Mouse (Mus musculus) neural tube, embryonic 13.5 days (tissue): ENCODE measurements around the gene Gm42906. TPM values are rescaled to one million over a fixed set of nuclear protein-coding genes. Genes with fewer than 3 reads are reported as not detected.

Source experiments
- ATAC-seq: fragments of 200-750 bp; cut with Nextera tagmentation; 2 replicates; pipeline ENCODE4 v1.8.0; 2017; ENCODE audit warnings: low read depth, mild to moderate bottlenecking, moderate TSS enrichment, moderate library complexity
- H3K27ac ChIP-seq: fragments of 300-500 bp; sonication (generic); replicated peaks from 2 replicates; pipeline ENCODE4 v1.5.1; 2015; ENCODE audit warnings: moderate library complexity, mild to moderate bottlenecking, inconsistent platforms
- H3K27me3 ChIP-seq: fragments of 300-500 bp; sonication (generic); 2 replicates; pipeline ENCODE4 v1.6.1; 2015; ENCODE audit warnings: mild to moderate bottlenecking, inconsistent platforms
- H3K36me3 ChIP-seq: fragments of 300-500 bp; sonication (generic); 2 replicates; pipeline ENCODE4 v1.6.1; 2015; ENCODE audit warnings: mild to moderate bottlenecking, inconsistent platforms
- H3K4me1 ChIP-seq: fragments of 300-500 bp; sonication (generic); replicated peaks from 2 replicates; pipeline ENCODE4 v1.6.1; 2015; ENCODE audit warnings: inconsistent platforms
- H3K4me2 ChIP-seq: fragments of 300-500 bp; sonication (generic); 2 replicates; pipeline ENCODE4 v1.6.1; 2015; ENCODE audit warnings: inconsistent platforms, mild to moderate bottlenecking, moderate library complexity
- H3K4me3 ChIP-seq: fragments of 300-500 bp; sonication (generic); 2 replicates; pipeline ENCODE4 v1.5.1; 2015; ENCODE audit warnings: mild to moderate bottlenecking, inconsistent platforms
- H3K9ac ChIP-seq: fragments of 300-500 bp; sonication (generic); 2 replicates; pipeline ENCODE4 v1.6.1; 2015; ENCODE audit warnings: moderate library complexity, mild to moderate bottlenecking, inconsistent platforms
- H3K9me3 ChIP-seq: fragments of 300-500 bp; sonication (generic); 2 replicates; pipeline ENCODE4 v1.6.1; 2016; ENCODE audit warnings: inconsistent platforms
- WGBS: fragments of 180-500 bp; shearing (Covaris S2); methylation state at CpG from one replicate; pipeline ENCODE4 v1.1.7; 2015; 5-methylcytosine and 5-hydroxymethylcytosine counted together
- polyA plus RNA-seq: library from polyadenylated mRNA; unstranded; fragments of >200 nt; fragmentation: Nextera tagmentation; extraction: Ambion mirVana; gene quantifications from 2 replicates; pipeline ENCODE4 v1.2.1, GENCODE M21; 2015

Gm42906 gene
- polyA plus RNA-seq, 1 experiment from 2014 or later, result not detected

- Histone ChIP-seq H3K36me3 (no peaks in the 10 kb centered on the region), H3K9me3 (no peaks in the 10 kb centered on the region), H3K4me2 (no peak overlapping the region), H3K27me3 (no peaks in the 10 kb centered on the region), H3K4me1 (peaks cover 27% of the 10 kb centered on the region), H3K27ac (no peak overlapping the region), H3K4me3 (no peak overlapping the region), H3K9ac (no peak overlapping the region)
- WGBS, result 68% methylated on average over 2 of the region's 2 CpGs
- no peak for ATAC-seq
Observed at GRCm38 (mm10) chr5:151246287-151246686, 181.7 kb downstream of the Gm42906 start.

GRCm38 (mm10) chr5:151245571-151245970 lies 182.4 kb downstream of the Gm42906 start:
- H3K4me3 ChIP-seq, result no peak overlapping the region
- H3K27me3 ChIP-seq, result no peaks in the 10 kb centered on the region
- H3K27ac ChIP-seq, result no peak overlapping the region
- peaks cover 27% of the 10 kb centered on the region for H3K4me1 ChIP-seq
- ATAC-seq, result no peak
- no peak overlapping the region for H3K9ac ChIP-seq
- H3K36me3 ChIP-seq, result no peaks in the 10 kb centered on the region
- no peak overlapping the region for H3K4me2 ChIP-seq
- H3K9me3 ChIP-seq, result no peaks in the 10 kb centered on the region
- WGBS, result 93% methylated on average over 5 of the region's 5 CpGs

- no peak for ATAC-seq
- H3K4me1 ChIP-seq, result peaks cover 4% of the 10 kb centered on the region
- no peak overlapping the region for H3K9ac ChIP-seq
- peaks cover 7% of the 10 kb centered on the region for H3K27me3 ChIP-seq
- no peak overlapping the region for H3K27ac ChIP-seq
- no peak overlapping the region for H3K4me3 ChIP-seq
- H3K9me3 ChIP-seq, result no peaks in the 10 kb centered on the region
- WGBS, result 82% methylated on average over 9 of the region's 9 CpGs
- no peak overlapping the region for H3K4me2 ChIP-seq
- no peaks in the 10 kb centered on the region for H3K36me3 ChIP-seq
Observed at GRCm38 (mm10) chr5:151238730-151239129, 189.2 kb downstream of the Gm42906 start.

GRCm38 (mm10) chr5:151236411-151236810 lies 191.6 kb downstream of the Gm42906 start:
- Histone ChIP-seq H3K36me3 (no peaks in the 10 kb centered on the region), H3K4me1 (peaks cover 14% of the 10 kb centered on the region), H3K9me3 (no peaks in the 10 kb centered on the region), H3K27ac (no peak overlapping the region), H3K4me2 (no peak overlapping the region), H3K27me3 (peaks cover 17% of the 10 kb centered on the region), H3K4me3 (no peak overlapping the region), H3K9ac (no peak overlapping the region)
- WGBS, result 86% methylated on average over 5 of the region's 5 CpGs
- no peak for ATAC-seq

- Histone ChIP-seq H3K36me3 (no peaks in the 10 kb centered on the region), H3K4me2 (peak within 1 kb of the TSS; percentile 97), H3K9me3 (no peaks in the 10 kb centered on the region), H3K27me3 (peaks cover 17% of the 10 kb centered on the region), H3K4me3 (peak within 1 kb of the TSS; percentile 56), H3K4me1 (peaks cover 14% of the 10 kb centered on the region), H3K9ac (peak within 1 kb of the TSS; percentile 78), H3K27ac (no peak within 1 kb of the TSS)
- peak; percentile 83 for ATAC-seq
- WGBS, result under 1% methylated on average over 49 of the region's 49 CpGs
Observed at GRCm38 (mm10) chr5:151233400-151234031, 194.4 kb downstream of the Gm42906 start, which contains the start of gene Stard13. TSS of gene Stard13 (minus strand) at chr5:151233836.

- peak overlapping the region; percentile 56 for H3K4me3 ChIP-seq
- no peaks in the 10 kb centered on the region for H3K36me3 ChIP-seq
- H3K27me3 ChIP-seq, result peaks cover 17% of the 10 kb centered on the region
- no peaks in the 10 kb centered on the region for H3K9me3 ChIP-seq
- WGBS, result 24% methylated on average over 10 of the region's 13 CpGs
- peak overlapping the region; percentile 78 for H3K9ac ChIP-seq
- H3K4me1 ChIP-seq, result peaks cover 14% of the 10 kb centered on the region
- peak overlapping the region; percentile 97 for H3K4me2 ChIP-seq
- ATAC-seq, result no peak
- no peak overlapping the region for H3K27ac ChIP-seq
Observed at GRCm38 (mm10) chr5:151232576-151233299, 195.2 kb downstream of the Gm42906 start.

GRCm38 (mm10) chr5:151231861-151232260 lies 196.1 kb downstream of the Gm42906 start:
- Histone ChIP-seq H3K9me3 (no peaks in the 10 kb centered on the region), H3K36me3 (no peaks in the 10 kb centered on the region), H3K4me1 (peaks cover 14% of the 10 kb centered on the region), H3K9ac (no peak overlapping the region), H3K27ac (no peak overlapping the region), H3K4me3 (no peak overlapping the region), H3K27me3 (peaks cover 17% of the 10 kb centered on the region), H3K4me2 (peak overlapping the region; percentile 97; the same call in 1 of the 2 replicates)
- no peak for ATAC-seq
- 90% methylated on average over 7 of the region's 7 CpGs for WGBS

GRCm38 (mm10) chr5:151231411-151231810 lies 196.6 kb downstream of the Gm42906 start:
- Histone ChIP-seq H3K27ac (no peak overlapping the region), H3K9ac (no peak overlapping the region), H3K36me3 (no peaks in the 10 kb centered on the region), H3K4me1 (peaks cover 14% of the 10 kb centered on the region), H3K4me2 (no peak overlapping the region), H3K27me3 (peaks cover 17% of the 10 kb centered on the region), H3K4me3 (no peak overlapping the region), H3K9me3 (no peaks in the 10 kb centered on the region)
- ATAC-seq, result no peak
- WGBS, result 82% methylated on average over 4 of the region's 4 CpGs

GRCm38 (mm10) chr5:151230427-151230826 lies 197.5 kb downstream of the Gm42906 start:
- peaks cover 14% of the 10 kb centered on the region for H3K4me1 ChIP-seq
- no peak overlapping the region for H3K4me3 ChIP-seq
- no peak overlapping the region for H3K9ac ChIP-seq
- H3K4me2 ChIP-seq, result no peak overlapping the region
- 82% methylated on average over 4 of the region's 4 CpGs for WGBS
- no peak overlapping the region for H3K27ac ChIP-seq
- H3K27me3 ChIP-seq, result peaks cover 17% of the 10 kb centered on the region
- no peaks in the 10 kb centered on the region for H3K36me3 ChIP-seq
- no peaks in the 10 kb centered on the region for H3K9me3 ChIP-seq
- no peak for ATAC-seq

- Histone ChIP-seq H3K4me3 (no peak overlapping the region), H3K9me3 (no peaks in the 10 kb centered on the region)
- no peak for ATAC-seq
Observed at GRCm38 (mm10) chr5:151228367-151229005, 199.5 kb downstream of the Gm42906 start.

GRCm38 (mm10) chr5:151223696-151224366 lies 204.1 kb downstream of the Gm42906 start:
- Histone ChIP-seq H3K27me3 (no peaks in the 10 kb centered on the region), H3K9me3 (no peaks in the 10 kb centered on the region), H3K9ac (no peak overlapping the region), H3K4me2 (no peak overlapping the region), H3K4me3 (no peak overlapping the region), H3K36me3 (no peaks in the 10 kb centered on the region), H3K27ac (no peak overlapping the region), H3K4me1 (peaks cover 1% of the 10 kb centered on the region; the same call in 1 of the 2 replicates)
- 63% methylated on average over 4 of the region's 4 CpGs for WGBS
- no peak for ATAC-seq

More at GRCm38 (mm10) chr5:151228367-151229005, 199.5 kb downstream of the Gm42906 start:
- Histone ChIP-seq H3K4me1 (peaks cover 8% of the 10 kb centered on the region), H3K36me3 (no peaks in the 10 kb centered on the region), H3K27ac (no peak overlapping the region), H3K27me3 (peaks cover 8% of the 10 kb centered on the region), H3K9ac (no peak overlapping the region), H3K4me2 (no peak overlapping the region)
- WGBS, result 70% methylated on average over 13 of the region's 13 CpGs

- H3K9me3 ChIP-seq, result no peaks in the 10 kb centered on the region
- H3K27ac ChIP-seq, result no peak overlapping the region
- H3K4me3 ChIP-seq, result no peak overlapping the region
- H3K27me3 ChIP-seq, result no peaks in the 10 kb centered on the region
- WGBS, result 83% methylated on average over 1 of the region's 1 CpGs
- no peak overlapping the region for H3K9ac ChIP-seq
- no peak for ATAC-seq
- H3K36me3 ChIP-seq, result no peaks in the 10 kb centered on the region
- peaks cover 10% of the 10 kb centered on the region; the same call in 1 of the 2 replicates for H3K4me1 ChIP-seq
- H3K4me2 ChIP-seq, result no peak overlapping the region
Observed at GRCm38 (mm10) chr5:151222791-151223190, 205.2 kb downstream of the Gm42906 start.
